Mouse (Mus musculus): ENCODE measurements at regions not wholly inside any gene's neighbourhood (a gene's known extent, or its start where the extent isn't known, plus 50 kb on each side); places are given as distances from the start of the nearest gene placed in this dataset.

GRCm38 (mm10) chr3:18488886-18489285 lies 540.7 kb downstream of the Cypt12 start:
- no peak for TF ChIP-seq CTCF (IDR thresholded peaks at IDR 0.05; ENCODE audit: low read depth)
- TF ChIP-seq EP300 (optimal IDR thresholded peaks at IDR 0.05): no peak

Data from stomach, postnatal 0 days (tissue).